Mouse (Mus musculus): ENCODE data around the gene Tmem201. TPM values are rescaled to one million over a fixed set of nuclear protein-coding genes. Genes with fewer than 3 reads are reported as not detected.

Tmem201 gene
- polyA plus RNA-seq, 1 experiment = 21.7 TPM

GRCm38 (mm10) chr4:149705941-149706340 is 31.9 kb downstream of the Tmem201 start:
- no peaks in the 10 kb centered on the region for H3K36me3 ChIP-seq (replicated peaks; ENCODE audit: low read length)
- H3K4me1 ChIP-seq = peaks cover 64% of the 10 kb centered on the region
- H3K27me3 ChIP-seq (replicated peaks) = no peaks in the 10 kb centered on the region
- no peak overlapping the region for H3K4me3 ChIP-seq (replicated peaks)
- no peaks in the 10 kb centered on the region for H3K9me3 ChIP-seq
- no peak for TF ChIP-seq FLI1 (IDR thresholded peaks at IDR 0.05; ENCODE audit: low read length)
- no peak for TF ChIP-seq GATA1 (IDR thresholded peaks at IDR 0.05; ENCODE audit: borderline replicate concordance, low read length)

- H3K4me3 ChIP-seq (replicated peaks) = peak overlapping the region; percentile 50
- no peaks in the 10 kb centered on the region for H3K9me3 ChIP-seq
- no peaks in the 10 kb centered on the region for H3K27me3 ChIP-seq (replicated peaks)
- H3K4me1 ChIP-seq = peaks cover 66% of the 10 kb centered on the region
- H3K36me3 ChIP-seq (replicated peaks; ENCODE audit: low read length) = no peaks in the 10 kb centered on the region
- TF ChIP-seq GATA1 (IDR thresholded peaks at IDR 0.05; ENCODE audit: borderline replicate concordance, low read length) (no peak), FLI1 (IDR thresholded peaks at IDR 0.05; ENCODE audit: low read length) (no peak)
Measured at GRCm38 (mm10) chr4:149705298-149705697, 32.5 kb downstream of the Tmem201 start.

- Histone ChIP-seq H3K9me3 (no peaks in the 10 kb centered on the region), H3K4me1 (peaks cover 78% of the 10 kb centered on the region), H3K36me3 (replicated peaks; ENCODE audit: low read length) (no peaks in the 10 kb centered on the region), H3K27me3 (replicated peaks) (no peaks in the 10 kb centered on the region), H3K4me3 (replicated peaks) (peak within 1 kb of the TSS; percentile 86)
- TF ChIP-seq GATA1 (IDR thresholded peaks at IDR 0.05; ENCODE audit: borderline replicate concordance, low read length) (no peak), FLI1 (IDR thresholded peaks at IDR 0.05; ENCODE audit: low read length) (no peak)
Measured at GRCm38 (mm10) chr4:149702210-149702979, 35.4 kb downstream of the Tmem201 start, which contains the start of gene Pik3cd. Gene Pik3cd (minus strand): TSS chr4:149702571.

- TF ChIP-seq GATA1 (IDR thresholded peaks at IDR 0.05; ENCODE audit: borderline replicate concordance, low read length) = no peak
- no peak for TF ChIP-seq FLI1 (IDR thresholded peaks at IDR 0.05; ENCODE audit: low read length)
- H3K4me3 ChIP-seq (replicated peaks) = peak overlapping the region; percentile 80
- no peaks in the 10 kb centered on the region for H3K9me3 ChIP-seq
- H3K36me3 ChIP-seq (replicated peaks; ENCODE audit: low read length) = no peaks in the 10 kb centered on the region
- peaks cover 86% of the 10 kb centered on the region for H3K4me1 ChIP-seq
- no peaks in the 10 kb centered on the region for H3K27me3 ChIP-seq (replicated peaks)
Measured at GRCm38 (mm10) chr4:149701426-149702209, 36.2 kb downstream of the Tmem201 start.

GRCm38 (mm10) chr4:149699953-149700352 is 37.9 kb downstream of the Tmem201 start:
- Histone ChIP-seq H3K9me3 (no peaks in the 10 kb centered on the region), H3K36me3 (replicated peaks; ENCODE audit: low read length) (no peaks in the 10 kb centered on the region), H3K4me1 (peaks cover 92% of the 10 kb centered on the region), H3K27me3 (replicated peaks) (no peaks in the 10 kb centered on the region), H3K4me3 (replicated peaks) (peak overlapping the region; percentile 82)
- no peak for TF ChIP-seq GATA1 (IDR thresholded peaks at IDR 0.05; ENCODE audit: borderline replicate concordance, low read length)
- TF ChIP-seq FLI1 (IDR thresholded peaks at IDR 0.05; ENCODE audit: low read length) = no peak

GRCm38 (mm10) chr4:149698197-149698821 is 39.5 kb downstream of the Tmem201 start:
- TF ChIP-seq GATA1 (IDR thresholded peaks at IDR 0.05; ENCODE audit: borderline replicate concordance, low read length) (no peak), FLI1 (IDR thresholded peaks at IDR 0.05; ENCODE audit: low read length) (no peak)
- no peaks in the 10 kb centered on the region for H3K27me3 ChIP-seq (replicated peaks)
- no peaks in the 10 kb centered on the region for H3K9me3 ChIP-seq
- H3K4me1 ChIP-seq = peaks cover 90% of the 10 kb centered on the region
- peaks cover 6% of the 10 kb centered on the region for H3K36me3 ChIP-seq (replicated peaks; ENCODE audit: low read length)
- H3K4me3 ChIP-seq (replicated peaks) = peak overlapping the region; percentile 97

- H3K36me3 ChIP-seq (replicated peaks; ENCODE audit: low read length) = peaks cover 11% of the 10 kb centered on the region
- peak overlapping the region; percentile 97 for H3K4me3 ChIP-seq (replicated peaks)
- H3K27me3 ChIP-seq (replicated peaks) = no peaks in the 10 kb centered on the region
- no peaks in the 10 kb centered on the region for H3K9me3 ChIP-seq
- no peak for TF ChIP-seq GATA1 (IDR thresholded peaks at IDR 0.05; ENCODE audit: borderline replicate concordance, low read length)
- TF ChIP-seq FLI1 (IDR thresholded peaks at IDR 0.05; ENCODE audit: low read length) = no peak
- H3K4me1 ChIP-seq = peaks cover 92% of the 10 kb centered on the region
Measured at GRCm38 (mm10) chr4:149697506-149698196, 40.2 kb downstream of the Tmem201 start.

GRCm38 (mm10) chr4:149696189-149696971 is 41.5 kb downstream of the Tmem201 start:
- TF ChIP-seq FLI1 (IDR thresholded peaks at IDR 0.05; ENCODE audit: low read length) = no peak
- Histone ChIP-seq H3K27me3 (replicated peaks) (no peaks in the 10 kb centered on the region), H3K4me1 (peaks cover 92% of the 10 kb centered on the region), H3K4me3 (replicated peaks) (peak overlapping the region; percentile 97), H3K9me3 (no peaks in the 10 kb centered on the region), H3K36me3 (replicated peaks; ENCODE audit: low read length) (peaks cover 24% of the 10 kb centered on the region)

GRCm38 (mm10) chr4:149691368-149691767 is 46.5 kb downstream of the Tmem201 start:
- TF ChIP-seq GATA1 (IDR thresholded peaks at IDR 0.05; ENCODE audit: borderline replicate concordance, low read length) = no peak
- TF ChIP-seq FLI1 (IDR thresholded peaks at IDR 0.05; ENCODE audit: low read length) = no peak
- no peaks in the 10 kb centered on the region for H3K27me3 ChIP-seq (replicated peaks)
- H3K4me1 ChIP-seq = peaks cover 83% of the 10 kb centered on the region
- peaks cover 63% of the 10 kb centered on the region for H3K36me3 ChIP-seq (replicated peaks; ENCODE audit: low read length)
- no peaks in the 10 kb centered on the region for H3K9me3 ChIP-seq
- peak overlapping the region; percentile 10 for H3K4me3 ChIP-seq (replicated peaks)
